Mouse (Mus musculus) thymus, postnatal 14 days (tissue): Measurements from ENCODE around the gene Lilrb4a.
"Not testable (repeated sequence)": the region's sequence is repeated elsewhere in the genome, so short reads cannot be mapped to it uniquely, and the experiment has no call there.

Experiments used
- DNase-seq: peaks from one replicate; pipeline ENCODE4 v3.0.0; 2021

Gene Lilrb4a

DNA sequence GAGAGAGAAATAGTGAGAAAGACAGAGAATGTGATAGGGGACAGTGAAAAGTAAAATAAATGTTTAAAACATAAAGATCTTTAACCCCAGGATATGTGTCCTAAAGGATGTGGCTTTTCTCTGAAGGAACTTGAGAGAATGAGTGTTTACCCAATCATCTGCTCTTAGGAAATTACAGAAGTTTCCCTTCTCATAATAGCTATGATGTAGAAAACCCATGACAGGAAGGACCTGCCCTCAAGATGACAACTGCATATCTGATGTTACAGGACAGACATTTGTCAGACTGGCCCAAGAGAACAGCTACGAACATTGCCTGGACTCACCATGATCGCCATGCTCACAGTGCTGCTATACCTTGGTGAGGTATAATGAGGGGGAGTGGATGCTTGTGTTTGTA lies at the start of gene Lilrb4a:
TSS of gene Lilrb4a (plus strand) at position 266 of the 400 bp plus-strand sequence.
- not testable (repeated sequence) for DNase-seq

DNA sequence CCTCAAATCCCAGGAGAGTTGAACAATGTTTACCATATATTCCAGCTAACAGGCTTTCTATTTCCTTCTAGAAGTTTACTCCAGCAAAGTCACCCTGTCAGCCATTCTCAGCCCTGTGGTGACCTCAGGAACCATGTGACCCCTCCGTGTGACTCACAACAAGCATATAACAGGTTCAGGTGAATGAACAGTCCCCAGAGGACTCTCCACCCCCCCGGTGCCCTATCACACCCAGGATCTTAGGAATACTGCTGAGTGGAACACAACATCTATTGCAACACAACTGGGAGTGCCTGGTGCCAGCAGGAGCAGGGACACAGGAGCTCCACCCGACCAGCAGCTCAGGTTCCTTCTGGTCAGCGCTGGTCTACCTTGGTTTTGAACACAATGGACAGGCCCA lies 39.1 kb upstream of the Lilrb4a start:
- DNase-seq = no peak

DNA sequence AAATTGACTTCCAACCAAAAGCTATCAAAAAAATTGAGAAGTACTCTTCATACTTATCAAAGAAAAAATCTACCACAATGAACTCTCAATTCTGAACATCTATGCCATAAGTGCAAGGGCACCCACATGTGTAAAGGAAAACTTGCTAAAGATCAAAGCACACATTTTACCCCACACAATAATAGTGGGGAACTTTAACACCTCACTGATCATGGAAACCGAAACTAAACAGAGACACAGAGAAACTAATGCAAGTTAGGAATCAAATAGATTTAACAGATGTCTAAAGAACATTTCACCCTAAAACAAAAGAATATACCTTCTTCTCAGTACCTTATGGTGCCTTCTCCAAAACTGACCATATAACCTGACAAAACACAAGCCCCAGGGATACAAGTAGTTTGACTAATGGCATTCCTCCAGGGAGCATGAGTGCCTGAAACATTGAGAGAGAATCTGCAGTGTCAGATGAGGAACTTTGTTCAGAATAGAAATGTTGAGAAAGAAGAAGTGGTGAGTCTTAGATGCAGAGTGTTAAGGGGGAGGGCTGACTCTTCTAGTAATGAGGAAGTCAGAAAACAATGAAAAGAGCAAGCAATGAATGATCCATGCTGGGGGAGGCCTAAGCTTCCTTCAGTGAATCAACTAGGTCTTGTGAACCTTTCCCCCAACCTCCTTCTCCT lies 37.0 kb upstream of the Lilrb4a start:
- DNase-seq = no peak

DNA sequence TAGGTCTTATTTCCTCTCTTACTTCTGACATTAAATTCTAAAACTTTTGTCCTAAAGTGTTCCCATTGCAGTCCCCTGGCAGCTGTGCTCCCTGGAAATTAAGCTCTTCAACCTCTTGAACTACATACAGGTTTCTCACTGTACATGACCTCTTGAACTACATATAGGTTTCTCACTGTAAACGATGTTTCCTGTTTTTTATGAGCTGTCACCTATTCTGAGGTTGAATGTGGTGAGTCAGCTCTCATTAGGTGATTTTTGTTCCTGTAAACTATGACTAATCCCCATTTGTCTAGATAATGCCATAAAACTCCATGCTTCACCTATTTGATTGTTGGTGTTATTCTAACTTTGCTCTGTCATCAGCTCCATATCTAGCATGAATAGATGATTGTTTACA lies 36.4 kb upstream of the Lilrb4a start:
- no peak for DNase-seq

DNA sequence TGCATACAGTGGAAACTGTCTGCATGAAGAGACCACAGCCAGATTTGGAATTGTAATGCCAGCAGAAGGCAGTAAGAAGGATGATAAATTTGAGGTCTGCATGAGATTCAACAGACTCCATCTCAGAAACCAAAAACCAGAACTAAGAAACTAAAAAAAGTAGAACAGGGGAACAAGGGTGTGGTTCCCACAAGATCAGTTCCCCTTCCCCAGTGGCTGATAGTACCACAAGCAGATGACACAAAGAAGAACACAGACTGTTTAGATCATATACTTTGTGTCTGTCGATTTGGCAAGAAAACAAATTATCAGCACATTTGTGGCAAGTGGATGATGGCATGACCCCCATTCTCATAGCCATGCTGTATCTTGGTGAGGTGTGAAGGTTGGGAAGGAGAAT lies 35.0 kb upstream of the Lilrb4a start:
- no peak for DNase-seq

DNA sequence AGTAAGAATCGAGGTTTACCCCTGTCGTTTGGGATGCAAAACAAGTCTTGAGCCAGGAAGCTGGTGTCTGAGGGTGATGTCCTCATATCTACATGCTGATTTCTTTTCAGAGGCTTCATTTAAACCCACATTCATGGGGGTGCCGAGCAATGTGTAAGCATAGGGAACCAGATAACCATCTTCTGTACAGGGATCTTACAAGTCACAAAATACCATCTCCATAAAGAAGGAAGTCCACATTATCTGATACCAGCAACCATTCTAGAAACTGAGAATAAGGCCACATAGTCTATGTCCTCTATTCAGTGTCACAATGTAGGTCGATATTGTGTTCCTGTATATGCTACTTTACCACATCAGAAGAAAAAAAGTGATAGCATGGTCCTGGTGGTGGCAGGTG lies 34.4 kb upstream of the Lilrb4a start:
- no peak for DNase-seq

DNA sequence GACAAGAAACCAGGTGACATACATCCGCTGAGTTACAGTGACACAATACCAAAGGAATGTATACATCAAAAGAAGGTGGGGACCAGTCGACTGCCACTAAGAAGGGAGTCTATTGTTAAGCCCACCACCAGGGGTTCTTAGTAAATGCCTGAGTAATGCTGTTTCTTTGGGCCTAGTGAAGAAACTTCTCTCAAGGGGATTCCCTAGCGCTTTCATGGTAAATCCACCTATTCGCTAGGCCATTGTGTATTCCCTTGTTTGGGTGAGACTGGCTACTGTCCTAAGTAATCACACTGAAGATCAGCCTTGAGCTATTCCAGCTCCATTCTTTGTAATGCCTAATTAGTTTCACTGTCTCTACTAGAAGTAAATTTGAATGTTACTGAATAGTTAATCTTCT lies 27.0 kb upstream of the Lilrb4a start:
- DNase-seq = not testable (repeated sequence)

DNA sequence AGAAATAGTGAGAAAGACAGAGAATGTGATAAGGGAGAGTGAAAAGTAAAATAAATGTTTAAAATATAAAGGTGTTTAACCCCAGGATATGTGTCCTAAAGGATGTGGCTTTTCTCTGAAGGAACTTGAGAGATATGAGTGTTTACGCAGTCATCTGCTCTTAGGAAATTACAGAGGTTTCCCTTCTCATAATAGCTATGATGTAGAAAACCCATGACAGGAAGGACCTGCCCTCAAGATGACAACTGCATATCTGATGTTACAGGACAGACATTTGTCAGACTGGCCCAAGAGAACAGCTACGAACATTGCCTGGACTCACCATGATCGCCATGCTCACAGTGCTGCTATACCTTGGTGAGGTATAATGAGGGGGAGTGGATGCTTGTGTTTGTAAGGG lies 10.4 kb upstream of the Lilrb4a start, which contains the start of the genes Gm49339 and Lilr4b:
TSS of gene Gm49339 (plus strand) at position 216 of the 400 bp plus-strand sequence.
TSS of gene Lilr4b (plus strand) at position 236 of the 400 bp plus-strand sequence.
- DNase-seq = not testable (repeated sequence)

DNA sequence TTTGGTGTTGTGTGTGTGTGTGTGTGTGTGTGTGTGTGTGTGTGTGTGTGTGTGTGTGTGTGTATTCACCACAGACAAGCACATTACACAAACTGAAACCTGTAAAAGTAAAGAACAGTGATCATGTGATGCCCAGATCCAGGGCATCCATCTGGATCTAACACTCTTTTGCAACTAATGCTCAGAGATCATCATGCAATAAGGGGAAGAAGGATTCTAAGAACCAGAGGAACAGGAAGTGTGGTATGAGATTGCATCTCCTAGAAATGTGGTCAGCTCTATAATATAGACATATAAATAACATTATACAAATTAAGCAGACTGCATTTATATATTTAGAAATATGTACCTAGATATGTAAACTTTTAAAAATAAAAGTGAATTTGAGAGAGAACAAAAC lies 29.3 kb downstream of the Lilrb4a start:
- DNase-seq = no peak

DNA sequence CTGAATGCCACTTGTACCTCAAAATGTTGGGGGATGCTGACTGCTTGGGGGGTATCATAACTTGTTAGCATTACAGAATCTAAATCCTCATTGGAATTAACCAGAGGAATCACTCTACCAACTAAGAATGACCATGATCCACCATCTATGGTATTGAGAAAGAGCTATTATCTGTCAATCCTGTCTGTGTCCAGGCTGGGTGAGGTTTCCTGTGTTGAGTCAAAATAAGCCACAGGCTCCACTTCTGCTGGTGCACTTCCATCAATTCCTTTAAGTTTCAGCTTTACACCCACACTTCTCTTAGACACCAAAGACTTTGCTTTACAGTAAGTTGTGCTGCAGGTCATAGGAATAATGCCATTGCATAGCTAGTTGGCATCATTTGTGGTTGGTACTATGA lies 30.7 kb downstream of the Lilrb4a start:
- DNase-seq = no peak

DNA sequence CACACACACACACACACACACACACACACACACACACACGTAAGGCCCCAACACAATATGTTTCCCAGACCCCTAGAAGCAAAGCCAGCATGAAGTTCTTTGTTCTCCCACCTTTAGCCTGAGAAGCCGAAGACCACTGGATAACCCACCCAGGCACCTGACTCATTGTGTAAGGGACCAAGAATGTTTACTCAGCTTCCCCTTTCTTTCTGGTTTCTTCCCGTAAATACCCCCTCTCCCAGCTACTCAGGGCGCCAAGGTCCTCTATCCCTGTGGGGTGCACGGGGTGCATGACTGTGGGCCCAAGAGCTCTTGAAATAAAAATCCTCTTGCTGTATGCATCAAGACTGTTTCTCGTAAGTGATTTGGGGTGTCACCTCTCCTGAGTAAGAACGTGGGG lies 35.3 kb downstream of the Lilrb4a start:
- no peak for DNase-seq

DNA sequence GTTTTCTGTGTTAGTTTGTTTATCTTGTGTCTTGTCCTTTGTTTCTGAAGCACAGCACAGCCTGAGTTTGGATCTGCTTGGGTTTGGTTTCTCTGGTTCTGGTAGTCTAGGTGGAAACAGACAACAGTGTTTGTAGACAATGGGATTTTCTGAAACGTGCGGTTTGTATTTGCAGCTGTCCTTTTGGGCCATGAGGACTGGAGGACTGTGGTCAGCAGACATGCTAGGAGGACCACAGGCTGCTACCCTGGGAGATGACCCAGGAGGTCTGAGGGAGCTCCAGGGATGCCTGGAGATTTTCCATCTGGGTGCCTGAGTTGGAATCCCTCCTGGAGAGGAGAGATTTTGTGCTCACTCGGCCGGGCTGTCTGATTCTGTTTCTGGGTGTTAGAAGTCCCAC lies 35.9 kb downstream of the Lilrb4a start:
- DNase-seq = no peak

DNA sequence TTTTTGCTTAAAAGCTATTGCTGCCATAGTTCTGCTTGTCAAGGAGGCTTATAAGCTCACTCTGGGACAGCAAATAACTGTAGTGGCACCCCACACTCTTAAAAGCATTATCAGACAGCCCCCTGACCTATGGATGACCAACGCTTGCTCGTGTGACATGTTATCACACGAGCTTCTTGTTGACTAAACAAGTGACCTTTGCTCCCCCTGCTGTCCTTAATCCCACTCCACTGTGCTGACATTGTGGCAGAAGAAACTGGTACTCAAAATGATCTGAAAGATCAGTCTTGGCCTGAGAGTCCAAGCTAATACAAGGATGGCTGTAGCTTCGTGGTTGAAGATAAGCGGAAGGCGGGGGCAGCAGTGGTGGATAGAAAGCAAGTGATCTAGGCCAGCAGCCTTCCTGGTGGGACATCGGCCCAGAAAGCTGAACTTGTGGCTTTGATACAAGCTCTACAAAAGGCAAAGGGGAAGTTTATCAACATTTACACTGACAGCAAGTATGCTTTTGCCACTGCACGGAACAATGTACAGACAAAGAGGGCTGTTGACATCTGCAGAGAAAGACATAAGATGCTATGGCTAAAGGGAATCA lies 38.2 kb downstream of the Lilrb4a start:
- DNase-seq = no peak

DNA sequence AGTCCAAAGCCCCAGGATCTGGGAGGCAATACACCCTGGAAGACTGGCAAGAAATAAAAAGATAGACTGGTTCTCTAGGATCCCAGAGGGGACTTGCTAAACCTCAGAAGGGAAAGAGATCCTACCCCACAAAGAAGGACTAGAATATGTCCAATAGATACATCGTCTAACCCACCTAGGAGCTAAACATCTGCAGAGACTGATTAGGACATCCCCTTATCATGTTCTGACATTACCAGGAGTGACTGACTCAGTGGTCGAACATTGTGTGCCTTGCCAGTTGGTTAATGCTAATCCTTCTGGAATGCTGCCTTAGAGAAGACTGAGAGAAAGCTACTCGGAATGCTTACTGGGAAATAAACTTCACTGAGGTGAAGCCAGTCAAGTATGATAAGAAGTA lies 38.7 kb downstream of the Lilrb4a start:
- no peak for DNase-seq

DNA sequence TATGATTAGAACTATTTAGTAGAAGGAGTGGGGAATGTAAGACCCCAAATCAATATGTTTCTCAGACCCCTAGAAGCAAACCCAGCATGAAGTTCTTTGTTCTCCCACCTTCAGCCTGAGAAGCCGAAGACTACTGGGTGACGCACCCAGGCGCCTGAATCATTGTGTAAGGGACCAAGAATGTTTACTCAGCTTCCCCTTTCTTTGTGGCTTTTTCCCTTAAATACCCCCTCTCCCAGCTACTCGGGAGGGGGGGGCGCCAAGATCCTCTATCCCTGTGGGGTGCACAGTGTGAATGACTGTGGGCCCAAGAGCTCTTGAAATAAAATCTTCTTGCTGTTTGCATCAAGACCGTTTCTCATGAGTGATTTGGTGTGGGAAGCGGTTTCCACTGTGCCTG lies 40.1 kb downstream of the Lilrb4a start:
- no peak for DNase-seq
